Mouse (Mus musculus): ENCODE data around the gene Nxpe2.

Gene Nxpe2

GRCm38 (mm10) chr9:48298983-48299382 is 54.3 kb downstream of the Nxpe2 start:
- DNase-seq (ENCODE audit: low spot score), result no peak

- no peak for DNase-seq (ENCODE audit: low spot score)
These were observed 58.5 kb downstream of the Nxpe2 start for GRCm38 (mm10) chr9:48294754-48295153.

- DNase-seq (ENCODE audit: low spot score), result no peak
These were observed 63.0 kb downstream of the Nxpe2 start for GRCm38 (mm10) chr9:48290281-48290680.

- no peak for DNase-seq (ENCODE audit: low spot score)
These were observed 69.0 kb downstream of the Nxpe2 start for GRCm38 (mm10) chr9:48284221-48284620.

- DNase-seq (ENCODE audit: low spot score), result no peak
These were observed 76.4 kb downstream of the Nxpe2 start for GRCm38 (mm10) chr9:48276831-48277230.

All from c-Kit-positive CD71-positive TER-119-positive erythroid progenitor cells, embryonic 14.5 days (primary cell).